Comparison of ENCODE assay signal across 27 mouse cellular contexts in the genomic region with DNA sequence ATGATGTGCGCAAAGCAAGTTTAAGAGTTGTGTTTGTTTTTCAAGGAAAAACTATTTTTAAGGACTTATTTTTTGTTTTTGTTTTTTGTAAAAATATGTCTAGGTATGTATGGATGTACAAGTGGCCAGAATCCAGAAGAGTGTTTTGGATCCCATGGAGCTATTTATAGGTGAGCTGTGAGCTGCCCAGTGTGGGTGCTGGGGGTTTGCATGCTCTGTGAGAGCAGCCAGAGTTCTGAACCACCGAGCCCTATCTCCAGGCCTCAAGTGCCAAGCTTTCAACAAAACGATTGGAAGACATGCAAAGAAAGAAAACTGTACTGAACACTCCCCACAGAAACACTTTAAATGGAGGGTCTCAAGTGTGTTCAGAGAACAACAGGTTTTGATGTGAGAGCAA. TPM values are rescaled to one million over a fixed set of nuclear protein-coding genes. Genes with fewer than 3 reads are reported as not detected.
A peak's percentile ranks its signal among the peaks of the same experiment; 100 is the strongest.
DNase-seq lines count a peak whose midpoint lies in the region; ATAC-seq lines count a peak whose summit lies in the region.
"Had no signal": no experiment of that assay in that cellular context is flagged by ENCODE, and none has a peak within 500 bp of the region (broad histone marks: within the 10 kb centered on the region; RNA-seq: fewer than 3 reads in every experiment).

No protein-coding gene starts in this region.

- no peak; the same call in 1 of the 2 replicates for ATAC-seq in heart, embryonic 12.5 days (ENCODE audit: insufficient number of reproducible peaks, low FRiP score)
- no peak for ATAC-seq in heart, embryonic 14.5 days (ENCODE audit: insufficient number of reproducible peaks, insufficient read depth, low FRiP score, low read depth)
- ATAC-seq in heart, embryonic 16.5 days (replicated peaks; ENCODE audit: extremely low read depth, insufficient read depth, low FRiP score): peak; percentile 83
- ATAC-seq: forebrain, embryonic 14.5 days had no signal

- H3K27me3 ChIP-seq in heart, embryonic 12.5 days (replicated peaks): no peaks in the 10 kb centered on the region
- H3K27me3 ChIP-seq in heart, embryonic 14.5 days (ENCODE audit: control insufficient read depth, insufficient read depth, low read length): no peaks in the 10 kb centered on the region
- no peaks in the 10 kb centered on the region for H3K27me3 ChIP-seq in heart, embryonic 16.5 days (ENCODE audit: control insufficient read depth, insufficient read depth, low read length)
- H3K27me3 ChIP-seq: embryonic facial prominence, embryonic 13.5 days; embryonic facial prominence, embryonic 15.5 days; forebrain, embryonic 12.5 days had no signal

- H3K27ac ChIP-seq in heart, embryonic 12.5 days (ENCODE audit: poor library complexity, severe bottlenecking): peak overlapping the region; percentile 47; the same call in 1 of the 2 replicates
- peak overlapping the region; percentile 61 to 62 for H3K27ac ChIP-seq in heart, embryonic 14.5 days (replicated peaks in 1 of 2; ENCODE audit: control insufficient read depth in 1 of 2, insufficient read depth in 1 of 2, low read depth in 2 of 2, low read length in 2 of 2)
- H3K27ac ChIP-seq in heart, embryonic 16.5 days (ENCODE audit: low read length): peak overlapping the region; percentile 76
- H3K27ac ChIP-seq: embryonic facial prominence, embryonic 13.5 days; embryonic facial prominence, embryonic 15.5 days; forebrain, embryonic 10.5 days; forebrain, embryonic 12.5 days had no signal

- no peak for DNase-seq in heart, postnatal 4 days
- no peak for DNase-seq in heart, adult 11 months
- no peak for DNase-seq in heart, adult 18-20 months
- DNase-seq: adrenal gland, adult 2 months; adrenal gland, postnatal 10 days; adrenal gland, postnatal 25 days; cerebellum, adult 11 months; cerebellum, adult 18-20 months; cerebellum, adult 8-10 months; cerebellum, adult 9-11 months; cerebellum, postnatal 14 days; cerebellum, postnatal 36 days; embryo, embryonic 11 days had no signal

- peaks cover 11% of the 10 kb centered on the region; the same call in 1 of the 2 replicates for H3K4me1 ChIP-seq in heart, embryonic 12.5 days (replicated peaks)
- H3K4me1 ChIP-seq in heart, embryonic 14.5 days (ENCODE audit: control insufficient read depth in 2 of 2, insufficient read depth in 2 of 2, low read length in 2 of 2): peaks cover 0 to 12% of the 10 kb centered on the region in 2 experiments; a peak in 1 of 4 replicates
- H3K4me1 ChIP-seq in heart, embryonic 16.5 days (ENCODE audit: control insufficient read depth, insufficient read depth, low read length): peaks cover 7% of the 10 kb centered on the region; the same call in 1 of the 2 replicates
- H3K4me1 ChIP-seq: embryonic facial prominence, embryonic 13.5 days; embryonic facial prominence, embryonic 15.5 days; forebrain, embryonic 10.5 days; forebrain, embryonic 12.5 days had no signal

- no peaks in the 10 kb centered on the region for H3K9me3 ChIP-seq in heart, embryonic 12.5 days (replicated peaks)
- H3K9me3 ChIP-seq in heart, embryonic 14.5 days (ENCODE audit: control insufficient read depth, low read length): no peaks in the 10 kb centered on the region
- H3K9me3 ChIP-seq in heart, embryonic 16.5 days (replicated peaks; ENCODE audit: control insufficient read depth, low read length): no peaks in the 10 kb centered on the region
- H3K9me3 ChIP-seq: embryonic facial prominence, embryonic 13.5 days; embryonic facial prominence, embryonic 15.5 days; forebrain, embryonic 10.5 days; forebrain, embryonic 12.5 days had no signal

- 58% methylated on average over 3 of the region's 3 CpGs for WGBS in heart, embryonic 12.5 days
- 49% methylated on average over 3 of the region's 3 CpGs for WGBS in heart, embryonic 14.5 days
- WGBS in heart, embryonic 16.5 days: 55% methylated on average over 3 of the region's 3 CpGs

- no peak overlapping the region for H3K4me3 ChIP-seq in heart, embryonic 12.5 days
- H3K4me3 ChIP-seq in heart, embryonic 14.5 days (ENCODE audit: control insufficient read depth in 1 of 2, insufficient read depth in 1 of 2, low read depth in 1 of 2, low read length in 2 of 2): no peak overlapping the region
- H3K4me3 ChIP-seq in heart, embryonic 16.5 days (ENCODE audit: low read length): no peak overlapping the region
- H3K4me3 ChIP-seq: embryonic facial prominence, embryonic 13.5 days; embryonic facial prominence, embryonic 15.5 days; erythroblast, embryonic 14.5 days; forebrain, embryonic 10.5 days; forebrain, embryonic 12.5 days had no signal

- H3K4me2 ChIP-seq in heart, embryonic 12.5 days: peak overlapping the region; percentile 8; the same call in 1 of the 2 replicates
- H3K4me2 ChIP-seq in heart, embryonic 14.5 days (ENCODE audit: low read length): peak overlapping the region; percentile 14
- H3K4me2 ChIP-seq in heart, embryonic 16.5 days (ENCODE audit: low read depth, low read length): peak overlapping the region; percentile 14; the same call in 1 of the 2 replicates
- H3K4me2 ChIP-seq: embryonic facial prominence, embryonic 13.5 days; embryonic facial prominence, embryonic 15.5 days; forebrain, embryonic 12.5 days had no signal

- peaks cover 12% of the 10 kb centered on the region for H3K36me3 ChIP-seq in heart, embryonic 12.5 days
- peaks cover 22% of the 10 kb centered on the region for H3K36me3 ChIP-seq in heart, embryonic 14.5 days (ENCODE audit: control insufficient read depth, insufficient read depth, low read length)
- H3K36me3 ChIP-seq in heart, embryonic 16.5 days (ENCODE audit: control insufficient read depth, insufficient read depth): peaks cover 7% of the 10 kb centered on the region; the same call in 1 of the 2 replicates

- H3K9ac ChIP-seq in heart, embryonic 12.5 days: no peak overlapping the region
- no peak overlapping the region for H3K9ac ChIP-seq in heart, embryonic 14.5 days (ENCODE audit: low read length)
- no peak overlapping the region for H3K9ac ChIP-seq in heart, embryonic 16.5 days (ENCODE audit: low read length)
- H3K9ac ChIP-seq: embryonic facial prominence, embryonic 13.5 days; embryonic facial prominence, embryonic 15.5 days; forebrain, embryonic 12.5 days had no signal

RNA-seq across cellular contexts. Expression of a gene that starts 12.9 kb away (rescaled TPM):
- not detected in 2 replicates for polyA plus RNA-seq in heart, embryonic 12.5 days (2016; fragmentation: Nextera tagmentation; extraction: Ambion mirVana)
- not detected for total RNA-seq in heart, postnatal 4 days (2021)
- not detected in 2 replicates for polyA plus RNA-seq in heart, embryonic 14.5 days (2014; fragmentation: Nextera tagmentation; extraction: Ambion mirVana)
- not detected in 2 replicates for polyA plus RNA-seq in heart, embryonic 16.5 days (2015; fragmentation: Nextera tagmentation; extraction: Ambion mirVana)
- total RNA-seq in heart, adult 18-20 months (2021): not detected
- total RNA-seq: adrenal gland, adult 2 months; adrenal gland, postnatal 10 days; adrenal gland, postnatal 25 days; adrenal gland, postnatal 4 days; common myeloid progenitor, adult 5-6 weeks; MEL had no signal
- polyA plus RNA-seq: adrenal gland, adult 2 months; brain, embryonic 14.5 days; embryonic facial prominence, embryonic 11.5 days; embryonic facial prominence, embryonic 13.5 days; embryonic facial prominence, embryonic 15.5 days; erythroblast, embryonic 14.5 days; forebrain, embryonic 10.5 days; forebrain, embryonic 12.5 days; forebrain, embryonic 14.5 days had no signal

RNA-seq across cellular contexts. Expression of a gene that starts 20.9 kb away (rescaled TPM):
- 25.8 and 27.3 TPM in 2 replicates for polyA plus RNA-seq in heart, embryonic 12.5 days (2016; fragmentation: Nextera tagmentation; extraction: Ambion mirVana)
- 10 to 100 TPM; 13.6 to 16.7 TPM for total RNA-seq in heart, postnatal 4 days (2021)
- polyA plus RNA-seq in heart, embryonic 14.5 days (2014; fragmentation: Nextera tagmentation; extraction: Ambion mirVana): 20.1 and 20.3 TPM in 2 replicates
- 16.2 and 23.5 TPM in 2 replicates for polyA plus RNA-seq in heart, embryonic 16.5 days (2015; fragmentation: Nextera tagmentation; extraction: Ambion mirVana)
- 1 to 10 TPM; 1.5 to 2.0 TPM for total RNA-seq in heart, adult 18-20 months (2021)
